Mouse (Mus musculus): ENCODE measurements around the gene Lag3.

Lag3 gene

DNA sequence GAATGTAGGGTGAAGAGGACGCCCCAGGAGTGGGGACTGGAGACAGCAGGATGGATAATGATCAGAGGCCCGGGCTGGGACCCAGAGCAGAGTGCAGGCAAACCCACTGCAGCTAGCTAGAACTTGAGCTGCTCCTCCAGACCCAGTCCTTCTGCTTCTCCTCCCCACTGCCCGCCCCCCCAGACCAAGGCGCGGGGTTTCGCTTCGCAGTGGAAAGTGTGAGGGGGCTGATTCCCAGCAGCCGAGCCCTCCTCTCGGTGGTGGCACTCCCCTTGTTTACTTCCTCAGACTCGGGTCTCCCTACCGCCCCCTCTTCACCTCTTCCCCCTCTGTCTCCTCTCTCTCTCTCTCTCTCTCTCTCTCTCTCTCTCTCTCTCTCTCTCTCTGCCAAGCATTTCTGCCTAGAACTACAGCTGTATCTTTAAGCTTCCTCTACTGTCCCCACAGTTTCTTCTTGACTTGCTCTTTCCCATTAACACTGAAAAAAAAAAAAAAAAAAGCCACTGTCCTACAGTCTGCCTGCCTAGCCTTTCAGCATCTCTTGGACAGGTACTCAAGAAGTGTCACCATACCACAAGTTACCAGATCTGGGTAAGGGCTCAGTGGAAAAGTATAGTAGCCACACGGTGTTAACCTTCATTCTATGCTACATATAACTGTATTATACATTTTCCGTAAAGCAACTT lies at the start of gene Lag3:
TSS of gene Lag3 (minus strand) at position 173 of the 686 bp plus-strand sequence.
- DNase-seq (ENCODE audit: low spot score), result no peak

- no peak for DNase-seq (ENCODE audit: low spot score)
These were observed 49.5 kb upstream of the Lag3 start for GRCm38 (mm10) chr6:124961021-124961420.

- no peak for DNase-seq (ENCODE audit: low spot score)
These were observed 48.5 kb upstream of the Lag3 start for GRCm38 (mm10) chr6:124959960-124960359.

DNA sequence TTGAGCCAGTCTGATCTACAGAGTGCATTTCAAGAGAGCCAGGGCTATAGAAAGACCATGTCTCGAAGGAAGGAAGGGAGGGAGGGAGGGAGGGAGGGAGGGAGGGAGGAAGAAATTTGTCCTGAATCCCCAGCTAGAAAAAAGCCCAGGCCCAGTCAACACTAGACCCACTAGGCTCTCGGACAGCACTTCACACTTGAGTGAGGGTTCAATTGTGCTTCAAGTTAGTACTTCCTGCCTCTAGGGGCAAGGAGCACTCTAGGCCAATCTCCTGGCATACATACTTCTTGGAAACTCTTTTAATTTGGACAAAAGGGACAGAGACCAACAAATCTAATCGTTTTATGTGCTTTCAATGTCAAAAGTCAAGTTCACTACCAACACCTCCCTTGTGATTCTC lies 46.6 kb upstream of the Lag3 start:
- no peak for DNase-seq (ENCODE audit: low spot score)

GRCm38 (mm10) chr6:124955212-124955611 lies 43.7 kb upstream of the Lag3 start:
- no peak for DNase-seq (ENCODE audit: low spot score)

- no peak for DNase-seq (ENCODE audit: low spot score)
These were observed 42.6 kb upstream of the Lag3 start for GRCm38 (mm10) chr6:124953991-124954715.

DNA sequence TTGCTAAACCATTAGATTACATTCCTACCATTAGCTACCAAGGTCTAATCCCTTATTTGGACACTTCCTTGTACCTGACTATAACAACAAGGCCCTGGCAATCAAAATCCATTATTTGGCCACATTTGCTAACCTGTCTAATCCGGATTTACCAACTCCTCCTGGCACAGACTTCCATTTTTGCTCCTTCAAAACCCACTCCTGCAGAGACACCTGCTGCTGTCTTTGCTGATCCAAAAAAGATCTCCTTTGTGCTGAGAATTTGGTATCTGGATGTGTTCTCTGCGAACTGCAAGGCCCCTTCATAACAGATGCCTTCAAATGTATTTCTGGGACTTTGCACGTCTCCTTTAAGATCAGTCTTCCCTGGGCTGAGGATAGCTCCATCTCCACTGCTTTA lies 32.0 kb upstream of the Lag3 start:
- DNase-seq (ENCODE audit: low spot score), result no peak

DNA sequence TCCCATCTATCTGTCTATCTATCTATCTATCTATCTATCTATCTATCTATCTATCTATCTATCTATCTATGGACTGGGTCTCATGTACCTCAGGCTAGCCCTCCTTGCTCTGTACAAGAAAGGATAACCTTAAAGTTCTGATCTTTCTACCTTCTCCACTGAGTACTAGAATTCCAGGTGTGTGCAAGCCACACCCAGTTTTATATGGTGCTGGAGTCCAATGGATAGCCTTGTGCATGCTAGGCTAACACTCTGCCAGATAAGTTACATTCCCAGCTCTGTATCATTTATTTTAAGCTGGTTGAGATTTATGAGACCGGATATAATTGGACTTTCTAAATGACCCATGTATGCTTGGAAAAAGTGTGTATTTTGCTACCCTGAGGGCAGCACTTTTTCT lies 30.2 kb upstream of the Lag3 start:
- no peak for DNase-seq (ENCODE audit: low spot score)

GRCm38 (mm10) chr6:124938554-124938953 lies 27.0 kb upstream of the Lag3 start:
- no peak for DNase-seq (ENCODE audit: low spot score)

GRCm38 (mm10) chr6:124937493-124937892 lies 26.0 kb upstream of the Lag3 start:
- no peak for DNase-seq (ENCODE audit: low spot score)

GRCm38 (mm10) chr6:124936681-124937080 lies 25.2 kb upstream of the Lag3 start:
- DNase-seq (ENCODE audit: low spot score), result no peak

- no peak for DNase-seq (ENCODE audit: low spot score)
These were observed 23.2 kb upstream of the Lag3 start for GRCm38 (mm10) chr6:124934670-124935069.

- DNase-seq (ENCODE audit: low spot score), result no peak
These were observed 21.6 kb upstream of the Lag3 start for GRCm38 (mm10) chr6:124933127-124933526.

DNA sequence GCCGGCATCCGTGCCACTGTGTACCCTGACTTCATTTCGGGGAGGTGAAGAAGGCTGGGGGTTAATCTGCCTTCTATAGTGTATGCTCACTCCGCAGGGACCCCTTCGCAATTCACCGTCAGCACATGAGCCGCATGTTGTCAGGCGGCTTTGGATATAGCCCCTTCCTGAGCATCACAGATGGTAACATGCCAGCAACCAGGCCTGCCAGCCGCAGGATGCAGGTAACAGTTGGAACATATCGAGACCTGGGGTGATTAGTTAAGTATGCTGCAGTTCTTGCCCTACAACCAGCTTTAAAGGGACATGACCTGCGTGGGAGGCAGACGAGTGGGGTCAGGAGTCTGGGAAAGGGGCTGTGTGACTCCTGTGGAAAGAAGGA lies 20.8 kb upstream of the Lag3 start:
- no peak for DNase-seq (ENCODE audit: low spot score)

- peak; percentile 39 for DNase-seq (ENCODE audit: low spot score)
These were observed 20.2 kb upstream of the Lag3 start for GRCm38 (mm10) chr6:124931525-124932313.

DNA sequence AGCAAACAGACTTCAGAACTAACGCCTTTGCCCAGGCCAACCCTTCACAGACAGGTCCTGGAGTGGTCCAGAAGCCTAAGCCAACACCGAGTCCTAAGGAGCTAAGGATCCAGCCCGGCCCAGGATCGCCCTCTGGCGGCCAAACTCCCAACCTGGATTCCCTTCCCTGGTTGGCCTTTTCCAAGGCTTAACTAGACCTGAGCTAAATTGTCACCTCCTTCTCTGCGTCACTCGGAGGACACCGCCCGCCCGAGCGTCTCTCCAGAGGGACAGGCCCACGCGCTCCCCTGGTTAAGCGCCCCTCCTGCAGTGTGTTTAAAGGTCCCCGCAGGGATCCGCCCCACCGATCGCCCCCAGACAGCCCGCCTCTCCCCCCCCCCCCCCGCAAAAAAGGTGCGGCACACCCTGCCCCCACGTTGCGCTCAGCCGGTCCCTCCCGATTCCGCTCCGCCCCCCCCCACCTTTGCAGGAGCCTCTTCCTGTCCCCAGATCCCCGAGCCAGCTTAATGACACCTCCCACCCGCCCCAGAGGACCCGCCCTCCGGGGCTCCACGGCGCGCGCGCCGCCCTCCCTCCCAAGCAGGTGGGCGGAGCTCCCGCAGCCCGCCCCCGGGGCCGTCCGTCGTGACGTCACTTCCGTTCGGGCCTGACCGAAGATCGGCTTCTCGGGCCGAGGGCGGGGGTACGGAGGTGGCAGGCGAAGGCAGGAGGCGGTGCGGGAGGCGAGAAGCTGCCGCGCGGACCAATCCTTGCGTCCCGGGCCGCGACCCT lies 19.4 kb upstream of the Lag3 start, which contains the start of gene Mlf2:
TSS of gene Mlf2 (plus strand) at position 633 of the 771 bp plus-strand sequence.
- DNase-seq (ENCODE audit: low spot score), result peak; percentile 99

- DNase-seq (ENCODE audit: low spot score), result no peak
These were observed 18.7 kb upstream of the Lag3 start for GRCm38 (mm10) chr6:124930231-124930630.

- DNase-seq (ENCODE audit: low spot score), result peak; percentile 69
These were observed 14.4 kb upstream of the Lag3 start for GRCm38 (mm10) chr6:124925941-124926340.

GRCm38 (mm10) chr6:124925173-124925793 lies 13.8 kb upstream of the Lag3 start:
- no peak for DNase-seq (ENCODE audit: low spot score)

- DNase-seq (ENCODE audit: low spot score), result no peak
These were observed 10.0 kb upstream of the Lag3 start for GRCm38 (mm10) chr6:124921539-124921938.

DNA sequence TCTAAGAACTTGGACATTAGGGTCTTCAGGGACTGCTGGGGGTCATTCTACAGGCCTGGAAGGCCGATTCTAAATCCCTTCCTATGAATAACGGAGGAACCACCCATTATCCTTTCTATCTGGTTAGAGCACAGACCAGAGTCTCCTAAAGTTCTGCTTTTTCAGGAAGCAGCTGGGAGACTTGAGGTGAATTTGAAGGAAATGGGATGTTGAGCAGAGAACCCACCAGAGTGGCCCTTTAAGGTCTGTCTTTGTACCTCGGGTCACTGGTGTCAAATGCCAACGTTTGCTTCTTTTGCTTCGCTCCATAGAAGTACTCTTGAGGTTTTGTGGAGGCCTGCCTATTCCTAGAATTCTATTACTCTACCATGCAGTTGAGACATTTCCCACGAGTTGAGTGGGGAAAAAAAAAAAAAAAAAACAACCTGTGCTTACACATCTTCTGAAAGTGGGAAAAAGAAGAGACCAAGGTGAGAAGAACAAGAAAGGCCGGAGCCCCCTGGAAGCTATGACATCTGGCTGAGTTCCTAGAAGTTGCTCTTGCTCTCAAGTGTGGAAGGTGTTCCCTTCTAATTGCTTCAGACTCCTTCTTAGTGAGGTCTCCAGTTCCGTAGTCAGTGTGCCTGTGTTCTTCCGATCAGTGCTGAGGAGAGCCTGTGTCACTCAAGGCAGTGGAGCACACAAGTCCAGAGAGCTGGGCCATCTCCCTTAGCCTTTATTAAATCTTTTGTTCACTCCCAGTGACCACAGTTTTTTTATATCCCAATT lies 9.0 kb upstream of the Lag3 start:
- DNase-seq (ENCODE audit: low spot score), result no peak

Data from urinary bladder, postnatal 14 days (tissue).